Mouse (Mus musculus): Measurements from ENCODE around the gene Gm17387.

Gene Gm17387

GRCm38 (mm10) chr7:141048226-141049218 is 19.6 kb downstream of the Gm17387 start:
- DNase-seq: peak; percentile 95 to 96

- no peak for DNase-seq
These were observed 20.4 kb downstream of the Gm17387 start for GRCm38 (mm10) chr7:141049326-141049725.

GRCm38 (mm10) chr7:141051060-141051685 is 22.2 kb downstream of the Gm17387 start:
- DNase-seq: no peak

- DNase-seq: no peak
These were observed 23.1 kb downstream of the Gm17387 start for GRCm38 (mm10) chr7:141052016-141052415.

GRCm38 (mm10) chr7:141052421-141052820 is 23.5 kb downstream of the Gm17387 start:
- DNase-seq: no peak

- no peak for DNase-seq
These were observed 26.9 kb downstream of the Gm17387 start for GRCm38 (mm10) chr7:141055785-141056184.

- DNase-seq: no peak
These were observed 28.0 kb downstream of the Gm17387 start for GRCm38 (mm10) chr7:141056976-141057375.

GRCm38 (mm10) chr7:141057541-141057940 is 28.6 kb downstream of the Gm17387 start:
- peak; percentile 31 to 35 for DNase-seq

- DNase-seq: no peak
These were observed 29.8 kb downstream of the Gm17387 start for GRCm38 (mm10) chr7:141058601-141059341.

GRCm38 (mm10) chr7:141059929-141060328 is 31.0 kb downstream of the Gm17387 start:
- peak in 1 of 2 experiments; percentile 21 for DNase-seq

GRCm38 (mm10) chr7:141060426-141061242 is 31.7 kb downstream of the Gm17387 start, which contains the start of gene B4galnt4:
B4galnt4 (plus strand) TSS chr7:141061104.
- DNase-seq: peak; percentile 94 to 96

GRCm38 (mm10) chr7:141061269-141061692 is 32.4 kb downstream of the Gm17387 start:
- DNase-seq: peak; percentile 65 to 67

- peak; percentile 59 to 64 for DNase-seq
These were observed 33.6 kb downstream of the Gm17387 start for GRCm38 (mm10) chr7:141062525-141062924.

GRCm38 (mm10) chr7:141063353-141063752 is 34.4 kb downstream of the Gm17387 start:
- DNase-seq: no peak

GRCm38 (mm10) chr7:141064175-141064574 is 35.2 kb downstream of the Gm17387 start:
- DNase-seq: no peak

GRCm38 (mm10) chr7:141064576-141064975 is 35.6 kb downstream of the Gm17387 start:
- no peak for DNase-seq

- DNase-seq: no peak
These were observed 39.4 kb downstream of the Gm17387 start for GRCm38 (mm10) chr7:141068351-141068750.

GRCm38 (mm10) chr7:141070058-141070862 is 41.3 kb downstream of the Gm17387 start:
- peak; percentile 77 to 85 for DNase-seq

GRCm38 (mm10) chr7:141072017-141072745 is 43.2 kb downstream of the Gm17387 start:
- no peak for DNase-seq

- no peak for DNase-seq
These were observed 44.9 kb downstream of the Gm17387 start for GRCm38 (mm10) chr7:141073782-141074181.
